Mouse (Mus musculus) heart, postnatal 0 days (tissue): ENCODE measurements around the gene Taf4. TPM values are rescaled to one million over a fixed set of nuclear protein-coding genes. Genes with fewer than 3 reads are reported as not detected.

ENCODE experiments used
- ATAC-seq: fragments of 200-750 bp; cut with Nextera tagmentation; 2 replicates; pipeline ENCODE4 v1.8.0; 2017; ENCODE audit warnings: low read depth, moderate number of reproducible peaks, moderate library complexity; ENCODE audit not compliant: insufficient read depth
- DNase-seq: peaks from one replicate; pipeline ENCODE4 v3.0.0-alpha.2; 2016; ENCODE audit warnings: low spot score
- H3K27ac ChIP-seq: fragments of 300-500 bp; sonication (generic); 2 replicates; pipeline ENCODE4 v1.5.1; 2014; ENCODE audit warnings: low read depth, mild to moderate bottlenecking
- H3K27me3 ChIP-seq: fragments of 300-500 bp; sonication (generic); 2 replicates; pipeline ENCODE4 v1.6.1; 2014; ENCODE audit warnings: low read length, mixed read lengths; ENCODE audit not compliant: control insufficient read depth, insufficient read depth
- H3K36me3 ChIP-seq: fragments of 300-500 bp; sonication (generic); replicated peaks from 2 replicates; pipeline ENCODE4 v1.6.1; 2014; ENCODE audit warnings: low read length, mixed read lengths; ENCODE audit not compliant: control insufficient read depth, insufficient read depth
- H3K4me1 ChIP-seq: fragments of 300-500 bp; sonication (generic); 2 replicates; pipeline ENCODE4 v1.6.1; 2014; ENCODE audit warnings: antibody characterized with exemption; ENCODE audit not compliant: control insufficient read depth, insufficient read depth
- H3K4me2 ChIP-seq: fragments of 300-500 bp; sonication (generic); 2 replicates; pipeline ENCODE4 v1.6.1; 2014; ENCODE audit warnings: low read depth, mild to moderate bottlenecking, low read length, moderate library complexity
- H3K4me3 ChIP-seq: fragments of 300-500 bp; sonication (generic); 2 replicates; pipeline ENCODE4 v1.5.1; 2014; ENCODE audit warnings: low read depth, low read length
- H3K9ac ChIP-seq: fragments of 300-500 bp; sonication (generic); replicated peaks from 2 replicates; pipeline ENCODE4 v1.6.1; 2014; ENCODE audit warnings: low read depth, low read length, mixed read lengths
- H3K9me3 ChIP-seq: fragments of 300-500 bp; sonication (generic); replicated peaks from 2 replicates; pipeline ENCODE4 v1.6.1; 2016; ENCODE audit warnings: low read length; ENCODE audit not compliant: control insufficient read depth
- CTCF ChIP-seq: IDR thresholded peaks from 2 replicates; pipeline ENCODE4 v1.5.1; 2016; ENCODE audit warnings: antibody characterized with exemption, control low read depth, low read depth
- EP300 ChIP-seq: IDR thresholded peaks from 2 replicates; pipeline ENCODE4 v1.6.1; 2016; ENCODE audit warnings: antibody characterized with exemption, low read depth
- WGBS: fragments of 180-500 bp; shearing (Covaris S2); extraction: QIAGEN DNeasy Blood & Tissue Kit; methylation state at CpG from one replicate; pipeline ENCODE4 v1.1.7; 2014; 5-methylcytosine and 5-hydroxymethylcytosine counted together
- polyA plus RNA-seq: library from polyadenylated mRNA; unstranded; fragments of >200 nt; fragmentation: Nextera tagmentation; extraction: Ambion mirVana; gene quantifications from 2 replicates; pipeline ENCODE4 v1.2.1, GENCODE M21; 2015
- total RNA-seq: library from RNA; depleted of rRNA; stranded (reverse); fragments of >200 nt; gene quantifications from 2 replicates; pipeline ENCODE4 v1.2.3, GENCODE M21; 2014; ENCODE audit warnings: low replicate concordance

Taf4 gene
- total and polyA plus RNA-seq, 2 experiments from 2014 or later: 1.8 to 4.4 TPM

- Histone ChIP-seq H3K4me1 (peaks cover 76% of the 10 kb centered on the region), H3K9ac (no peak overlapping the region), H3K27me3 (no peaks in the 10 kb centered on the region), H3K36me3 (no peaks in the 10 kb centered on the region), H3K27ac (no peak overlapping the region), H3K4me3 (no peak overlapping the region), H3K4me2 (no peak overlapping the region), H3K9me3 (no peaks in the 10 kb centered on the region)
- ATAC-seq (peak; percentile 30; the same call in 1 of the 2 replicates), DNase-seq (no peak)
- TF ChIP-seq CTCF: no peak
- TF ChIP-seq EP300: no peak
- WGBS: 30% methylated on average over 5 of the region's 5 CpGs
Measured at GRCm38 (mm10) chr2:179967633-179968032, 8.8 kb downstream of the Taf4 start.

GRCm38 (mm10) chr2:179961420-179961819 is 15.0 kb downstream of the Taf4 start:
- H3K4me1 ChIP-seq: peaks cover 36% of the 10 kb centered on the region
- no peaks in the 10 kb centered on the region for H3K9me3 ChIP-seq
- H3K27me3 ChIP-seq: no peaks in the 10 kb centered on the region
- 63% methylated on average over 4 of the region's 4 CpGs for WGBS
- H3K4me2 ChIP-seq: no peak overlapping the region
- no peak overlapping the region for H3K9ac ChIP-seq
- H3K27ac ChIP-seq: no peak overlapping the region
- no peak for ATAC-seq
- DNase-seq: no peak
- TF ChIP-seq EP300: no peak
- H3K36me3 ChIP-seq: no peaks in the 10 kb centered on the region
- no peak overlapping the region for H3K4me3 ChIP-seq

- Histone ChIP-seq H3K4me2 (no peak overlapping the region), H3K9me3 (no peaks in the 10 kb centered on the region), H3K9ac (no peak overlapping the region), H3K27ac (no peak overlapping the region), H3K4me3 (no peak overlapping the region), H3K27me3 (no peaks in the 10 kb centered on the region), H3K4me1 (peaks cover 37% of the 10 kb centered on the region), H3K36me3 (no peaks in the 10 kb centered on the region)
- ATAC-seq (no peak), DNase-seq (no peak)
- WGBS: 75% methylated on average over 6 of the region's 6 CpGs
- TF ChIP-seq EP300 (no peak), CTCF (no peak)
Measured at GRCm38 (mm10) chr2:179960327-179960726, 16.1 kb downstream of the Taf4 start.

DNA sequence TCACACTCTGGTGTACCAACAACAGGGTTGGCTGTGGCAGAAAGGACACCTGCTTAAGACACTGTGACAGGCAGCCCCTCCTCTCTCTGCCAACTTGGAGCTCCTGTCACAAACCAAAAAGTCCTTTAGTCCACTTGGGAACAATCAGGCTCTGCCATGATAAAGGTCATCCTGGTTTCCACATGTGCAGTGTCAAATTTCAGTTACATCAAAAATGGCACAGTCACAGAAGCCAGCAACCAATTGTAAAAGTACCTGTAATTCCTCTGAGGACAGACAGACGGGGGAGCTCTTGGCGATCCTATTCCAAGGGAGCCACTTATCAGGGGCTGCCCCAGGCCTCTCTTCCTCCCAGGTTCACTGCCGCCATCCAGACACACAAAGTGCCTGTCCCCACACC is 17.1 kb downstream of the Taf4 start:
- Histone ChIP-seq H3K9me3 (no peaks in the 10 kb centered on the region), H3K27ac (peak overlapping the region; percentile 58), H3K36me3 (no peaks in the 10 kb centered on the region), H3K27me3 (no peaks in the 10 kb centered on the region), H3K4me2 (peak overlapping the region; percentile 3; the same call in 1 of the 2 replicates), H3K4me3 (no peak overlapping the region), H3K4me1 (peaks cover 27% of the 10 kb centered on the region), H3K9ac (no peak overlapping the region)
- TF ChIP-seq CTCF (peak; percentile 36), EP300 (no peak)
- 15% methylated on average over 3 of the region's 3 CpGs for WGBS
- peak; percentile 62 for DNase-seq
- peak; percentile 69 for ATAC-seq

- no peak overlapping the region for H3K27ac ChIP-seq
- DNase-seq: no peak
- no peak overlapping the region for H3K4me2 ChIP-seq
- 64% methylated on average over 14 of the region's 14 CpGs for WGBS
- no peak overlapping the region for H3K4me3 ChIP-seq
- no peak for ATAC-seq
- no peaks in the 10 kb centered on the region for H3K9me3 ChIP-seq
- peaks cover 25% of the 10 kb centered on the region for H3K4me1 ChIP-seq
- TF ChIP-seq EP300 (no peak), CTCF (no peak)
- H3K27me3 ChIP-seq: no peaks in the 10 kb centered on the region
- H3K9ac ChIP-seq: no peak overlapping the region
- H3K36me3 ChIP-seq: no peaks in the 10 kb centered on the region
Measured at GRCm38 (mm10) chr2:179951542-179952524, 24.6 kb downstream of the Taf4 start.
